Mouse (Mus musculus) midbrain, embryonic 14.5 days (tissue): Measurements from ENCODE around the gene Fam189a1. TPM values are rescaled to one million over a fixed set of nuclear protein-coding genes. Genes with fewer than 3 reads are reported as not detected.
A peak's percentile ranks its signal among the peaks of the same experiment; 100 is the strongest.

Source experiments
- ATAC-seq: fragments of 200-750 bp; cut with Nextera tagmentation; 2 replicates; pipeline ENCODE4 v1.8.0; 2017; ENCODE audit warnings: moderate number of reproducible peaks, moderate library complexity; ENCODE audit not compliant: low FRiP score, low TSS enrichment
- DNase-seq: peaks from one replicate; pipeline ENCODE4 v3.0.0-alpha.2; 2015
- H3K27ac ChIP-seq: fragments of 300-500 bp; sonication (generic); replicated peaks from 2 replicates; pipeline ENCODE4 v1.5.1; 2014; ENCODE audit warnings: mild to moderate bottlenecking, low read depth, low read length, moderate library complexity
- H3K27me3 ChIP-seq: fragments of 300-500 bp; sonication (generic); 2 replicates; pipeline ENCODE4 v1.6.1; 2014; ENCODE audit warnings: low read length, control low read depth, mixed read lengths; ENCODE audit not compliant: control insufficient read depth, insufficient read depth
- H3K36me3 ChIP-seq: fragments of 300-500 bp; sonication (generic); 2 replicates; pipeline ENCODE4 v1.6.1; 2014; ENCODE audit warnings: low read length, control low read depth; ENCODE audit not compliant: control insufficient read depth, insufficient read depth
- H3K4me1 ChIP-seq: fragments of 300-500 bp; sonication (generic); 2 replicates; pipeline ENCODE4 v1.6.1; 2014; ENCODE audit warnings: mild to moderate bottlenecking, antibody characterized with exemption, low read length, control low read depth; ENCODE audit not compliant: control insufficient read depth, insufficient read depth
- H3K4me2 ChIP-seq: fragments of 300-500 bp; sonication (generic); 2 replicates; pipeline ENCODE4 v1.6.1; 2014; ENCODE audit warnings: mild to moderate bottlenecking, low read length, moderate library complexity
- H3K4me3 ChIP-seq: fragments of 300-500 bp; sonication (generic); replicated peaks from 2 replicates; pipeline ENCODE4 v1.5.1; 2014; ENCODE audit warnings: low read depth, low read length
- H3K9ac ChIP-seq: fragments of 300-500 bp; sonication (generic); replicated peaks from 2 replicates; pipeline ENCODE4 v1.6.1; 2014; ENCODE audit warnings: mild to moderate bottlenecking, low read length, moderate library complexity
- H3K9me3 ChIP-seq: fragments of 300-500 bp; sonication (generic); 2 replicates; pipeline ENCODE4 v1.6.1; 2016; ENCODE audit warnings: low read length, control low read depth, mixed read lengths; ENCODE audit not compliant: control insufficient read depth
- WGBS: fragments of 180-500 bp; shearing (Covaris S2); extraction: QIAGEN DNeasy Blood & Tissue Kit; methylation state at CpG from one replicate; pipeline ENCODE4 v1.1.7; 2014; 5-methylcytosine and 5-hydroxymethylcytosine counted together
- polyA plus RNA-seq: library from polyadenylated mRNA; unstranded; fragments of >200 nt; fragmentation: Nextera tagmentation; extraction: Ambion mirVana; gene quantifications from 2 replicates; pipeline ENCODE4 v1.2.1, GENCODE M21; 2014

Fam189a1 gene
- polyA plus RNA-seq, 1 experiment from 2014 or later: 9.9 TPM

DNA sequence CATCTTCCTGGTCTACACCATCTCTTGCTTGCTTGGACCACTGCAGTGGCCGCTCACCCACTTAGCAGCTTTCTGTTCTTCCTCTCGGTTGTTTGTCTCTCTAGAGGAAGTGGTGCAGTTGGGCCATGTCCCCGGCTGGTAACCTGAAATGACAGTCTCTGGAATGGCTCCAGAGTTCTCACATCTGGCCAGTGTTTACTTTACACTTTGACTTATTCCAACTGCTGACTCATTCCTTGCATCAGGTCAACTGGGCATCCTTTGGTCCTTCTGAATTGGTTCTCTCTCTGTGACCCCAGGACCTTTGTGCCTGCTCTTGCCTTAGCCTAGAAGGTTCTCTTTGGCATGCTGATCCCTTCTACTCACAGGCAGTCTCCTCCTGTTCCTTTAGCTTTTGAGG is 427.6 kb downstream of the Fam189a1 start:
- 91% methylated on average over 3 of the region's 3 CpGs for WGBS
- H3K27me3 ChIP-seq: no peaks in the 10 kb centered on the region

DNA sequence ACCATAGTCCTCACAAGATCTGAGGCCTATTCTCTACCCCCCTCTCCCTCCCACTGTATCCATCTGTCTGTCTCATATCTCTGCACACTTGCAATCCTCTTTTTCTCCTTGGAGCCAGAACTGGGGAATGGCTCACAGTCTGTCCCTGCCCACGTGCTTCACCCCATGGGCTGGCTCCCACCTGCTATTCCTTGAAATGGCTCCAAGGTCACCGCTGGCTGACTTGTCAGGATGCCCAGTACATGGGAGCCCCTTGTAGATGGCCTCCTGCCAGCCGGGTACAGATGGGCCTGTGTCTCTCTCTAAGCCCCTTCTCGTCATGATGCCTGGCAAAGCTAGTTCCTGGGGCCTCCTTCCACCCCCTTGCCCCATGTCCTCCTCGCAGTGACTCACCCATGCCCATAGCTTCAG is 428.2 kb downstream of the Fam189a1 start:
- H3K4me2 ChIP-seq: no peak overlapping the region
- no peak overlapping the region for H3K9ac ChIP-seq
- peak; percentile 44 for ATAC-seq
- 84% methylated on average over 5 of the region's 5 CpGs for WGBS
- H3K27ac ChIP-seq: no peak overlapping the region
- H3K36me3 ChIP-seq: no peaks in the 10 kb centered on the region
- H3K27me3 ChIP-seq: no peaks in the 10 kb centered on the region
- no peaks in the 10 kb centered on the region for H3K9me3 ChIP-seq
- H3K4me1 ChIP-seq: peaks cover 3% of the 10 kb centered on the region; the same call in 1 of the 2 replicates
- peak; percentile 67 for DNase-seq
- H3K4me3 ChIP-seq: no peak overlapping the region

More for the DNA sequence above, 427.6 kb downstream of the Fam189a1 start:
- H3K9me3 ChIP-seq: no peaks in the 10 kb centered on the region
- no peak overlapping the region for H3K4me2 ChIP-seq
- no peak overlapping the region for H3K9ac ChIP-seq
- no peaks in the 10 kb centered on the region for H3K36me3 ChIP-seq
- no peak for ATAC-seq
- no peak for DNase-seq
- no peak overlapping the region for H3K4me3 ChIP-seq
- no peak overlapping the region for H3K27ac ChIP-seq
- peaks cover 3% of the 10 kb centered on the region; the same call in 1 of the 2 replicates for H3K4me1 ChIP-seq

DNA sequence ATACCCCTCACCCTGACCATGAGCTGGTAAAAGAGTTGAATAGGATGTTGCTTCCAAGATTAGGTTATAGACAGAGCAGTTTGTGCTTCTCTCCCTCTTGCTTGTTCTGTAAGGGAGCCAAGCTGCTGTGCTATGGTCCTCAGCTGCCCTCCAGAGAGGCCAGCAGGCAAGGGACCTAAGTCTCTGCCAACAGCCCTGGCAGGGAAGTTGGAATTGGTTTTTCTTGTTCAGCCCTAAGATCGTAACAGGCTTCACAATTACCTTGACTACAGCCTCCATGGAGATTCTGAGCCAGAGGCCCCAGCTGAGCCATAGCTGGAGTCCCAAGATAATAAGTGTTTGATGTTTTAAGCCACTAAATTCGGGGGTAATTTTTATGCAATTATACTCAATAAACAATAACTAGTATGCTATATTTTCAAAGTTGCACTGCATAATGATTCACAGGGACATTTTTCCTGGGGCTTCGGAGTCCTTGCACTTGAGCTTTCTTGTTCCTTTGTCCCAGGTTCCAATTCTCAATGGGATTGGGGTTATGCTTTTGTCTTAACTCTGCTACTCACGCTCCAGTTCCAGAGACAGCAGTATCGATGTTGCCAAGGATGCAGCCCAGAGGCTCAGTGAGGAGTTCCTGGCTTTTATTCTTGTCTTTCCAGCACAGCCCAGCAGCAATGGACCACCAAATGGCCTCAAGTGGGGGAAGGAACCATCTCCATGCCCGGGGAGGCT is 430.2 kb downstream of the Fam189a1 start:
- peaks cover 3% of the 10 kb centered on the region; the same call in 1 of the 2 replicates for H3K4me1 ChIP-seq
- H3K27ac ChIP-seq: peak overlapping the region; percentile 9; the same call in 1 of the 2 replicates
- no peaks in the 10 kb centered on the region for H3K27me3 ChIP-seq
- H3K9ac ChIP-seq: no peak overlapping the region
- H3K9me3 ChIP-seq: no peaks in the 10 kb centered on the region
- H3K36me3 ChIP-seq: no peaks in the 10 kb centered on the region
- ATAC-seq (0 out of 2 replicates have a peak, but pooled peaks have one; percentile 15), DNase-seq (peak; percentile 62)
- H3K4me3 ChIP-seq: no peak overlapping the region
- H3K4me2 ChIP-seq: no peak overlapping the region
- 49% methylated on average over 6 of the region's 6 CpGs for WGBS

DNA sequence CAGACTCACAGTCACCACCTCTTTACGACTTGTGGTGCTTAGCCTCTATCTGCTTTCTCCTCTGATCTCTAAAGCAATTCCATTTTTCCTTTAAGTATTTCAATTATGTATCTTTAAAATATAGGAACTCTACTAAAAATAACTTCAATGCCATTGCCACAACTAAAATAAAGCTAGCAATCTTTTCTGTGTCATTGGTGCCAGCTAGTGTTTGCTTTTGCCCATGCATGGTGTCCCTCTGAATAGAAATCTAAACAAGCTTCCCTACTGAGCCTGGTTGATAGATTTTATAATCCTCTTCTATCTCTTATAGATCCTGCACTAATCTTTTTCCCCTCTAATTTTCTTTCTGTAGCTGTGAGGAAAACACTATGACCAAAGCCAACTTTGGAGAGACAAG is 432.0 kb downstream of the Fam189a1 start:
- H3K27me3 ChIP-seq: no peaks in the 10 kb centered on the region
- H3K4me2 ChIP-seq: no peak overlapping the region
- no peak overlapping the region for H3K9ac ChIP-seq
- H3K36me3 ChIP-seq: no peaks in the 10 kb centered on the region
- H3K27ac ChIP-seq: no peak overlapping the region
- H3K9me3 ChIP-seq: no peaks in the 10 kb centered on the region
- no peak overlapping the region for H3K4me3 ChIP-seq
- H3K4me1 ChIP-seq: peaks cover 3% of the 10 kb centered on the region; the same call in 1 of the 2 replicates
- DNase-seq (no peak), ATAC-seq (no peak)
- WGBS: 100% methylated on average over 1 of the region's 1 CpGs

DNA sequence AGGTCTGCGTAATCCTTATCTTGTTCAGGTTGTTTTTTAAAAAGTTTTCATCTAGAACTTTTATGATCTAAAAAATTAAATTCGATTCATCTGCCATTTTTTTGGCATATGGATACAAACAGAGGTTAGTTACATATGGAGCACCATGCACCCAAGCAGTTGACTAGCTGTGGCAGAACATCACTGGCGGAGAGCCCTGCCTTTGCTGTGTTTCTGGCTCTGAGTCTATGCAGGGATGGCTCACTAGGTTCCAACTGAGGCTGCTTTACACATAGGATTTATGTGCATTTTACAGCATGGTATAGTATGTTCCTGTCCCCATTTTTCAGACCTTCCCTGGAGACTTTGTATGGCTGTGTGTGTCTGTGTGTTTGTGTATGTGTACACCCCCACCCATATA is 433.1 kb downstream of the Fam189a1 start:
- Histone ChIP-seq H3K4me3 (no peak overlapping the region), H3K27me3 (no peaks in the 10 kb centered on the region), H3K36me3 (no peaks in the 10 kb centered on the region), H3K9me3 (no peaks in the 10 kb centered on the region), H3K4me2 (no peak overlapping the region), H3K9ac (no peak overlapping the region), H3K27ac (no peak overlapping the region), H3K4me1 (peaks cover 3% of the 10 kb centered on the region; the same call in 1 of the 2 replicates)
- WGBS: 92% methylated on average over 3 of the region's 3 CpGs
- ATAC-seq (no peak), DNase-seq (no peak)

DNA sequence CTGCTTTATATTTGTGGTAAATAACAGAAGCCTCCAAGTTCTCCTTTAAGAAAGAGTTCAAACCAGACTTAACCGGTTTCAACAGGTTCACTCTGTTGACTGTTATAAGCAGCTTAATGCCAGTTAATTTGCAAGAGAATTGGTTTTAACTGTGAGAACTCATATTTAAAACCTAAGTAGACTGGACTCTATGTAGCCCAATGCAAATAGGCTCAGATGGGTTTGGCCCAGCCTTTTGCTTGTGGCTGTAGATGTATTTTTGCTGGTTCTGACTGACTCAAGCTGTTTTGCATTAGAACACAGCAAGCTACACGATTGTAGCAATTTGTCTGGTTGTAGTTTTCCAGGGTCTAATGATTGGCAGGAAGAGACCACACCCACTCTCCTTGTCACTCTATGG is 440.1 kb downstream of the Fam189a1 start:
- Histone ChIP-seq H3K4me3 (no peak overlapping the region), H3K4me2 (no peak overlapping the region), H3K4me1 (no peaks in the 10 kb centered on the region), H3K27me3 (no peaks in the 10 kb centered on the region), H3K36me3 (peaks cover 7% of the 10 kb centered on the region; the same call in 1 of the 2 replicates), H3K9me3 (no peaks in the 10 kb centered on the region), H3K9ac (no peak overlapping the region), H3K27ac (no peak overlapping the region)
- ATAC-seq (no peak), DNase-seq (no peak)
- WGBS: 66% methylated on average over 2 of the region's 2 CpGs

DNA sequence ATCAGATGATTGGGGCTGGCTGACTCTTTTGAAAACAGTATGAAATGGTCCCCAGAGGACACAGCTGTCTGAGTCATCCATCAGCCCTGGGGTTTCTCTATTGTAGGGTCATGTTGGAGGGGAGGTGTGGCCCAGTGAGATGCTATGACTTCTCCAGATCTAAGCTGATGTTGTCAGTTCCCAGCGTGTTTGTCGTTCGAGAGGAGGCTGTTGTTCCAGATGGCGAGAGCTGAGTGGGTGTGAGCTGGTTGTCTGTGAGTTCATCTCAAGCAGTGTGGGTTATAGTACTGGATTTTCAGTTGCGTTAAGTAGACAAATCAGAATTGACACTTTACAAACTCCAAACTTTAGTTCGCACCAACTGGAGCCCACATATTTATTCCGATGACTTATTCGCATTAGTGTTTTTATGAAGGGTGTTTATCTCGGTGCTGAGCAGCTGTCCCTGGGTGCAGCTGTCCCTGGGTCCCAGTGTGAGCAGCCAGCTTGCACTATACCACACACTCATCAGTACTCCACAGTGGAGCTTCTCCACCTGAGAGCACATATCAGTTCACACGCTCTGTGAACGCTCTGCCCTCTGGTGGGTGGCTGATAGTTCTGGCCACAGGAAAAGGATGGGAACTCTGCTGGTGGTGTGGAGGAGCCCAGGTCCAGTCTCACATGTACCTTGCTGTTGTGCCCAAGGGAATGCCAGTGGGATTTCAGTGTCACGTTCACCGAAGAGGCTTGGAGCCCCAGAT is 446.7 kb downstream of the Fam189a1 start:
- H3K36me3 ChIP-seq: no peaks in the 10 kb centered on the region
- H3K27ac ChIP-seq: no peak overlapping the region
- H3K4me2 ChIP-seq: no peak overlapping the region
- DNase-seq (peak; percentile 59), ATAC-seq (no peak)
- no peaks in the 10 kb centered on the region for H3K27me3 ChIP-seq
- 0 out of 2 replicates have a peak, but pooled peaks cover 3% of the 10 kb centered on the region for H3K4me1 ChIP-seq
- H3K9me3 ChIP-seq: no peaks in the 10 kb centered on the region
- H3K4me3 ChIP-seq: no peak overlapping the region
- WGBS: 87% methylated on average over 13 of the region's 13 CpGs
- H3K9ac ChIP-seq: no peak overlapping the region

DNA sequence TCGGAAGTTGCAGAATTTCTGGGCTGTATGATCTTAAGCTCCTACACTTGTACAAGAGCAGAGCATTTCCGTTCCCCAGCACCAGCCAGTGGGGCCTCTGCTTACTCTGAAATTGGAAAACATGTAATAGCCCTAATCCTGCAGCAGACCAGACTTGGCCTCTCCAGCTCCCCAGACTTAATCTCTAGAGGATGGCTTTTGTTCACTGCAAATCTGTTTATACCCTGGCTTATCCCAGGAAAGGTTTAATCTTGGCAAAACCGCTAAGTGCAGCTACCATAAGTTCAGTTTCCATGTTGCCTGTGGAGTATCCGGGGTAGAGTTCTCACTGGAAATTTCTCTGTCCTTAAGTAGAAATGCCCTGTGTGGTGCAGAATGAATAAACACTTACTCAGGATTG is 448.2 kb downstream of the Fam189a1 start:
- Histone ChIP-seq H3K27ac (no peak overlapping the region), H3K9me3 (no peaks in the 10 kb centered on the region), H3K4me1 (0 out of 2 replicates have a peak, but pooled peaks cover 3% of the 10 kb centered on the region), H3K4me3 (no peak overlapping the region), H3K27me3 (no peaks in the 10 kb centered on the region), H3K36me3 (no peaks in the 10 kb centered on the region), H3K9ac (no peak overlapping the region), H3K4me2 (no peak overlapping the region)
- DNase-seq (no peak), ATAC-seq (no peak)
- 53% methylated on average over 4 of the region's 4 CpGs for WGBS
